Mouse (Mus musculus) heart, embryonic 11.5 days (tissue): ENCODE data around the gene Leng9. TPM values are rescaled to one million over a fixed set of nuclear protein-coding genes. Genes with fewer than 3 reads are reported as not detected.

Experiments used
- ATAC-seq: fragments of 200-750 bp; cut with Nextera tagmentation; replicated peaks from 2 replicates; pipeline ENCODE4 v1.8.0; 2017; ENCODE audit warnings: moderate library complexity; ENCODE audit not compliant: insufficient number of reproducible peaks, low FRiP score, low TSS enrichment
- H3K27ac ChIP-seq: fragments of 300-500 bp; sonication (generic); 2 replicates; pipeline ENCODE4 v1.5.1; 2014; ENCODE audit warnings: mild to moderate bottlenecking, low read depth, low read length
- H3K27me3 ChIP-seq: fragments of 300-500 bp; sonication (generic); 2 replicates; pipeline ENCODE4 v1.6.1; 2014; ENCODE audit warnings: mild to moderate bottlenecking, low read length, mixed read lengths; ENCODE audit not compliant: control insufficient read depth, insufficient read depth
- H3K36me3 ChIP-seq: fragments of 300-500 bp; sonication (generic); 2 replicates; pipeline ENCODE4 v1.6.1; 2014; ENCODE audit warnings: mild to moderate bottlenecking, low read length, moderate library complexity, mixed read lengths; ENCODE audit not compliant: control insufficient read depth, insufficient read depth
- H3K4me1 ChIP-seq: fragments of 300-500 bp; sonication (generic); 2 replicates; pipeline ENCODE4 v1.6.1; 2014; ENCODE audit warnings: low read length; ENCODE audit not compliant: control insufficient read depth, insufficient read depth
- H3K4me2 ChIP-seq: fragments of 300-500 bp; sonication (generic); 2 replicates; pipeline ENCODE4 v1.6.1; 2014; ENCODE audit warnings: mild to moderate bottlenecking, moderate library complexity
- H3K4me3 ChIP-seq: fragments of 300-500 bp; sonication (generic); 2 replicates; pipeline ENCODE4 v1.5.1; 2014; ENCODE audit warnings: low read depth, low read length
- H3K9ac ChIP-seq: fragments of 300-500 bp; sonication (generic); 2 replicates; pipeline ENCODE4 v1.6.1; 2014; ENCODE audit warnings: mild to moderate bottlenecking, low read depth, low read length, moderate library complexity
- H3K9me3 ChIP-seq: fragments of 300-500 bp; sonication (generic); replicated peaks from 2 replicates; pipeline ENCODE4 v1.6.1; 2016; ENCODE audit warnings: low read length; ENCODE audit not compliant: control insufficient read depth
- WGBS: fragments of 180-500 bp; shearing (Covaris S2); extraction: QIAGEN DNeasy Blood & Tissue Kit; methylation state at CpG from one replicate; pipeline ENCODE4 v1.1.7; 2014; ENCODE audit not compliant: insufficient replicate concordance; 5-methylcytosine and 5-hydroxymethylcytosine counted together
- polyA plus RNA-seq: library from polyadenylated mRNA; unstranded; fragments of >200 nt; fragmentation: Nextera tagmentation; extraction: Ambion mirVana; gene quantifications from 2 replicates; pipeline ENCODE4 v1.2.1, GENCODE M21; 2014

Gene Leng9
- polyA plus RNA-seq, 1 experiment from 2014 or later: 1.4 TPM

- Histone ChIP-seq H3K4me3 (no peak overlapping the region), H3K9me3 (no peaks in the 10 kb centered on the region), H3K27me3 (peaks cover 11% of the 10 kb centered on the region; the same call in 1 of the 2 replicates), H3K4me1 (peaks cover 8% of the 10 kb centered on the region; the same call in 1 of the 2 replicates), H3K4me2 (no peak overlapping the region), H3K27ac (no peak overlapping the region), H3K36me3 (no peaks in the 10 kb centered on the region), H3K9ac (no peak overlapping the region)
- 43% methylated on average over 4 of the region's 4 CpGs for WGBS
- no peak for ATAC-seq
Measured at GRCm38 (mm10) chr7:4154976-4155375, 4.8 kb upstream of the Leng9 start.

GRCm38 (mm10) chr7:4154356-4154755, 4.2 kb upstream of the Leng9 start:
- Histone ChIP-seq H3K9ac (no peak overlapping the region), H3K36me3 (no peaks in the 10 kb centered on the region), H3K27me3 (peaks cover 11% of the 10 kb centered on the region; the same call in 1 of the 2 replicates), H3K9me3 (no peaks in the 10 kb centered on the region), H3K4me3 (no peak overlapping the region), H3K27ac (no peak overlapping the region), H3K4me1 (peaks cover 8% of the 10 kb centered on the region; the same call in 1 of the 2 replicates), H3K4me2 (no peak overlapping the region)
- ATAC-seq: no peak
- WGBS: 76% methylated on average over 5 of the region's 5 CpGs

GRCm38 (mm10) chr7:4151241-4151640, 1.1 kb upstream of the Leng9 start:
- peak overlapping the region; percentile 24; the same call in 1 of the 2 replicates for H3K4me3 ChIP-seq
- H3K27me3 ChIP-seq: peaks cover 11% of the 10 kb centered on the region; the same call in 1 of the 2 replicates
- peaks cover 11% of the 10 kb centered on the region; the same call in 1 of the 2 replicates for H3K36me3 ChIP-seq
- no peak overlapping the region for H3K9ac ChIP-seq
- H3K9me3 ChIP-seq: no peaks in the 10 kb centered on the region
- peak overlapping the region; percentile 80 for H3K4me2 ChIP-seq
- H3K27ac ChIP-seq: no peak overlapping the region
- 21% methylated on average over 22 of the region's 22 CpGs for WGBS
- no peak for ATAC-seq
- peaks cover 14% of the 10 kb centered on the region; the same call in 1 of the 2 replicates for H3K4me1 ChIP-seq

- WGBS: 16% methylated on average over 14 of the region's 14 CpGs
- Histone ChIP-seq H3K27me3 (peaks cover 11% of the 10 kb centered on the region; the same call in 1 of the 2 replicates), H3K9ac (no peak overlapping the region), H3K4me3 (peak overlapping the region; percentile 24), H3K27ac (no peak overlapping the region), H3K9me3 (no peaks in the 10 kb centered on the region), H3K4me1 (peaks cover 14% of the 10 kb centered on the region; the same call in 1 of the 2 replicates), H3K36me3 (peaks cover 15% of the 10 kb centered on the region; the same call in 1 of the 2 replicates), H3K4me2 (peak overlapping the region; percentile 80)
- ATAC-seq: no peak
Measured at GRCm38 (mm10) chr7:4150811-4151221, 642 bp upstream of the Leng9 start.

GRCm38 (mm10) chr7:4149209-4150054, 742 bp downstream of the Leng9 start:
- Histone ChIP-seq H3K4me2 (peak overlapping the region; percentile 80), H3K9ac (peak overlapping the region; percentile 71), H3K27me3 (peaks cover 11% of the 10 kb centered on the region; the same call in 1 of the 2 replicates), H3K36me3 (peaks cover 29% of the 10 kb centered on the region), H3K4me3 (peak overlapping the region; percentile 59), H3K27ac (peak overlapping the region; percentile 84), H3K4me1 (peaks cover 14% of the 10 kb centered on the region; the same call in 1 of the 2 replicates), H3K9me3 (no peaks in the 10 kb centered on the region)
- WGBS: 1% methylated on average over 64 of the region's 64 CpGs
- peak; percentile 75 for ATAC-seq

- WGBS: 29% methylated on average over 18 of the region's 18 CpGs
- Histone ChIP-seq H3K36me3 (peaks cover 33% of the 10 kb centered on the region), H3K4me1 (peaks cover 14% of the 10 kb centered on the region; the same call in 1 of the 2 replicates), H3K4me2 (peak overlapping the region; percentile 80), H3K9ac (peak overlapping the region; percentile 71), H3K27ac (peak overlapping the region; percentile 84), H3K9me3 (no peaks in the 10 kb centered on the region), H3K4me3 (peak overlapping the region; percentile 59), H3K27me3 (peaks cover 11% of the 10 kb centered on the region; the same call in 1 of the 2 replicates)
- ATAC-seq: peak; percentile 11; the same call in 1 of the 2 replicates
Measured at GRCm38 (mm10) chr7:4148341-4149208, 1.6 kb downstream of the Leng9 start.

- Histone ChIP-seq H3K4me1 (peaks cover 14% of the 10 kb centered on the region; the same call in 1 of the 2 replicates), H3K9ac (no peak overlapping the region), H3K9me3 (no peaks in the 10 kb centered on the region), H3K4me3 (no peak overlapping the region), H3K27me3 (peaks cover 11% of the 10 kb centered on the region; the same call in 1 of the 2 replicates), H3K36me3 (peaks cover 39% of the 10 kb centered on the region), H3K4me2 (peak overlapping the region; percentile 80; the same call in 1 of the 2 replicates), H3K27ac (no peak overlapping the region)
- 85% methylated on average over 4 of the region's 4 CpGs for WGBS
- ATAC-seq: no peak
Measured at GRCm38 (mm10) chr7:4147836-4148235, 2.3 kb downstream of the Leng9 start.

- H3K27ac ChIP-seq: no peak overlapping the region
- no peak overlapping the region for H3K4me3 ChIP-seq
- ATAC-seq: no peak
- H3K9ac ChIP-seq: no peak overlapping the region
- no peak overlapping the region for H3K4me2 ChIP-seq
- peaks cover 14% of the 10 kb centered on the region; the same call in 1 of the 2 replicates for H3K4me1 ChIP-seq
- no peaks in the 10 kb centered on the region for H3K9me3 ChIP-seq
- WGBS: 86% methylated on average over 20 of the region's 20 CpGs
- peaks cover 43% of the 10 kb centered on the region for H3K36me3 ChIP-seq
- H3K27me3 ChIP-seq: peaks cover 11% of the 10 kb centered on the region; the same call in 1 of the 2 replicates
Measured at GRCm38 (mm10) chr7:4147371-4147770, 2.8 kb downstream of the Leng9 start.
